ENCODE assay signal across 8 mouse cellular contexts in the genomic region with DNA sequence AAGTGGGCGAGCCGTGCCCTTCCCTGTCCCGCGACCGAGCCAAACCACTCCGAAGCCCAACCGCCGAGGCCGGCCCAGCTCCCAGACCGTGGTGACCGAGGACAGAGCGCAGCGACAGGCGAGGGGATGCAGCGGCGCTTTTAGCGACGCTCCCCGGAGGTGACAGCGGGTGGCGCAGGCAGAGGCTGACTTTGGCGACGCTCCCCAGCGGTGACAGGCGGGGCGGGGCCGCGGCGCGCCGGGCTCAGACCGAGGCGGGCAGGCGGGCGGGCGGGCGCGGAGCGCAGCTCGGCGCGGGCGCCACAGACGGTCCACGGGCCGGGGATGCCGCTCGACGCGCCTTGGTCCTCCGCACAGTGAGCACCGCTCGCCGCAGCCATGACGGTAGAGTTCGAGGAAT. TPM values are rescaled to one million over a fixed set of nuclear protein-coding genes. Genes with fewer than 3 reads are reported as not detected.
A peak's percentile ranks its signal among the peaks of the same experiment; 100 is the strongest.
DNase-seq lines count a peak whose midpoint lies in the region; ATAC-seq and TF ChIP-seq lines count a peak whose summit lies in the region.

No protein-coding gene starts in this region.

- H3K4me2 ChIP-seq in forebrain, embryonic 11.5 days (ENCODE audit: low read depth, low read length, severe bottlenecking): peak overlapping the region; percentile 98
- peak overlapping the region; percentile 97 for H3K4me2 ChIP-seq in lung, postnatal 0 days (replicated peaks; ENCODE audit: low read depth, low read length)

- H3K9me3 ChIP-seq in ES-E14 (ENCODE audit: control insufficient read depth, insufficient read depth, low read depth, low read length): no peaks in the 10 kb centered on the region
- H3K9me3 ChIP-seq in forebrain, embryonic 11.5 days (ENCODE audit: control insufficient read depth, low read length): no peaks in the 10 kb centered on the region
- H3K9me3 ChIP-seq in lung, postnatal 0 days (ENCODE audit: low read length): no peaks in the 10 kb centered on the region

- in situ Hi-C loops in ES-E14 (cut with MboI; ENCODE audit: low sequenced_read_pairs in 2 of 2, unreplicated experiment in 2 of 2): no loop called here

- peak overlapping the region; percentile 80 for H3K9ac ChIP-seq in ES-E14 (ENCODE audit: insufficient read depth, low read depth, low read length, poor library complexity, severe bottlenecking)
- peak overlapping the region; percentile 88 for H3K9ac ChIP-seq in forebrain, embryonic 11.5 days (ENCODE audit: low read length)
- peak overlapping the region; percentile 91 for H3K9ac ChIP-seq in lung, postnatal 0 days (replicated peaks; ENCODE audit: low read depth)

- peak; percentile 40 for DNase-seq in ES-E14 (ENCODE audit: low read depth, low spot score)
- DNase-seq in c-Kit-positive CD71-positive TER-119-negative erythroid progenitor cells, embryonic 14.5 days (ENCODE audit: low read depth): peak; percentile 64
- DNase-seq in forebrain, embryonic 11.5 days (ENCODE audit: low spot score): peak; percentile 91
- DNase-seq in heart, postnatal 14 days: peak; percentile 89 to 91
- DNase-seq in layer of hippocampus, adult 18-20 months (ENCODE audit: low spot score in 2 of 2): peak; percentile 79 to 88
- DNase-seq in lung, postnatal 0 days (ENCODE audit: low spot score): peak; percentile 95
- peak; percentile 73 for DNase-seq in ovary, postnatal 14 days (ENCODE audit: low spot score)
- DNase-seq in thymus, postnatal 10 days (ENCODE audit: low spot score in 2 of 2): peak; percentile 78 to 84

- H3K36me3 ChIP-seq in ES-E14 (ENCODE audit: control insufficient read depth, insufficient read depth, low read length, poor library complexity, severe bottlenecking): peaks cover 27% of the 10 kb centered on the region
- peaks cover 3% of the 10 kb centered on the region for H3K36me3 ChIP-seq in forebrain, embryonic 11.5 days (ENCODE audit: control insufficient read depth, insufficient read depth, low read length)
- H3K36me3 ChIP-seq in lung, postnatal 0 days (ENCODE audit: insufficient read depth, low read length): peaks cover 14% of the 10 kb centered on the region; the same call in 1 of the 2 replicates

- H3K27ac ChIP-seq in ES-E14 (ENCODE audit: insufficient read depth, low read depth, low read length, poor library complexity, severe bottlenecking): peak overlapping the region; percentile 36; the same call in 1 of the 2 replicates
- H3K27ac ChIP-seq in forebrain, embryonic 11.5 days (ENCODE audit: low read depth, low read length): peak overlapping the region; percentile 96
- H3K27ac ChIP-seq in lung, postnatal 0 days (ENCODE audit: low read length): peak overlapping the region; percentile 99

- peak; percentile 91 for ATAC-seq in forebrain, embryonic 11.5 days (replicated peaks; ENCODE audit: low FRiP score)
- ATAC-seq in lung, postnatal 0 days: peak; percentile 93

- H3K27me3 ChIP-seq in forebrain, embryonic 11.5 days (ENCODE audit: control insufficient read depth, insufficient read depth, low read length): no peaks in the 10 kb centered on the region
- no peaks in the 10 kb centered on the region for H3K27me3 ChIP-seq in lung, postnatal 0 days (replicated peaks; ENCODE audit: insufficient read depth, low read length)

- peak overlapping the region; percentile 89 to 90 for H3K4me3 ChIP-seq in ES-E14 (ENCODE audit: insufficient read depth in 1 of 2, low read depth in 1 of 2, low read length in 2 of 2, poor library complexity in 1 of 2, severe bottlenecking in 1 of 2)
- peak overlapping the region; percentile 90 for H3K4me3 ChIP-seq in forebrain, embryonic 11.5 days (ENCODE audit: low read depth, low read length)
- peak overlapping the region; percentile 90 for H3K4me3 ChIP-seq in lung, postnatal 0 days (ENCODE audit: low read depth, low read length)

- peaks cover 12 to 17% of the 10 kb centered on the region in 2 experiments for H3K4me1 ChIP-seq in ES-E14 (ENCODE audit: control insufficient read depth in 2 of 2, insufficient read depth in 2 of 2, low read length in 2 of 2, poor library complexity in 1 of 2)
- peaks cover 17% of the 10 kb centered on the region; the same call in 1 of the 2 replicates for H3K4me1 ChIP-seq in forebrain, embryonic 11.5 days (replicated peaks; ENCODE audit: control insufficient read depth, insufficient read depth, low read length)
- peaks cover 29% of the 10 kb centered on the region for H3K4me1 ChIP-seq in lung, postnatal 0 days (ENCODE audit: insufficient read depth, low read depth, low read length)

- intact Hi-C loops in heart, postnatal 14 days (cut with DNase I): loop anchor here (2.0 kb wide), 1 partner anchor 23 kb away; a partner anchor contains a TSS

- peak; percentile 62 for TF ChIP-seq CTCF in lung, postnatal 0 days (IDR thresholded peaks at IDR 0.05)

- no peak for TF ChIP-seq EP300 in lung, postnatal 0 days (IDR thresholded peaks at IDR 0.05)

- under 1% methylated on average over 47 of the region's 56 CpGs for WGBS in forebrain, embryonic 11.5 days
- 1% methylated on average over 43 of the region's 56 CpGs for WGBS in lung, postnatal 0 days

TF ChIP-seq in ES-E14, 5 proteins besides CTCF, POLR2A, EP300 and RAD21:
- TF ChIP-seq CHD2 (IDR thresholded peaks at IDR 0.05; ENCODE audit: low read depth, low read length) (no peak), ZNF384 (IDR thresholded peaks at IDR 0.05; ENCODE audit: low read depth, low read length) (no peak), MAFK (IDR thresholded peaks at IDR 0.05; ENCODE audit: insufficient read depth, low read depth, low read length) (no peak), HCFC1 (IDR thresholded peaks at IDR 0.05; ENCODE audit: borderline replicate concordance, insufficient read depth, low read length) (no peak), ZC3H11A (IDR thresholded peaks at IDR 0.05; ENCODE audit: borderline replicate concordance, low read depth, low read length) (no peak)

RNA-seq across cellular contexts. Expression of a gene that starts 0.4 kb away (rescaled TPM):
- total RNA-seq in ES-E14 (2012; rRNA removed): 17.1 and 32.0 TPM in 2 replicates
- polyA plus RNA-seq in forebrain, embryonic 11.5 days (2014; fragmentation: Nextera tagmentation; extraction: Ambion mirVana): 34.6 and 34.8 TPM in 2 replicates
- total RNA-seq in heart, postnatal 14 days (2021): 10 to 100 TPM; 19.6 to 21.6 TPM
- total RNA-seq in layer of hippocampus, adult 18-20 months (2021): 100 to 1,000 TPM; 105 to 120 TPM
- 12.7 and 13.4 TPM in 2 replicates for polyA plus RNA-seq in lung, postnatal 0 days (2015; fragmentation: Nextera tagmentation; extraction: Ambion mirVana)

RNA-seq across cellular contexts. Expression of a gene that starts 0.4 kb away (rescaled TPM):
- 62.2 and 104 TPM in 2 replicates for total RNA-seq in ES-E14 (2012; rRNA removed)
- polyA plus RNA-seq in forebrain, embryonic 11.5 days (2014; fragmentation: Nextera tagmentation; extraction: Ambion mirVana): 53.4 and 53.7 TPM in 2 replicates
- 10 to 100 TPM; 14.8 to 18.0 TPM for total RNA-seq in heart, postnatal 14 days (2021)
- 10 to 100 TPM; 45.8 to 54.9 TPM for total RNA-seq in layer of hippocampus, adult 18-20 months (2021)
- polyA plus RNA-seq in lung, postnatal 0 days (2015; fragmentation: Nextera tagmentation; extraction: Ambion mirVana): 29.3 and 29.9 TPM in 2 replicates

RNA-seq across cellular contexts. Expression of a gene that starts 22.7 kb away (rescaled TPM):
- 106 and 119 TPM in 2 replicates for total RNA-seq in ES-E14 (2012; rRNA removed)
- polyA plus RNA-seq in forebrain, embryonic 11.5 days (2014; fragmentation: Nextera tagmentation; extraction: Ambion mirVana): 108 and 117 TPM in 2 replicates
- 10 to 100 TPM; 16.9 to 19.5 TPM for total RNA-seq in heart, postnatal 14 days (2021)
- 10 to 100 TPM; 29.0 to 33.8 TPM for total RNA-seq in layer of hippocampus, adult 18-20 months (2021)
- 31.7 and 34.8 TPM in 2 replicates for polyA plus RNA-seq in lung, postnatal 0 days (2015; fragmentation: Nextera tagmentation; extraction: Ambion mirVana)

RNA-seq across cellular contexts. Expression of a gene that starts 22.8 kb away (rescaled TPM):
- 9.7 and 10.1 TPM in 2 replicates for total RNA-seq in ES-E14 (2012; rRNA removed)
- 22.3 and 27.0 TPM in 2 replicates for polyA plus RNA-seq in forebrain, embryonic 11.5 days (2014; fragmentation: Nextera tagmentation; extraction: Ambion mirVana)
- total RNA-seq in heart, postnatal 14 days (2021): 10 to 100 TPM in 1 of 2 experiments, 1 to 10 TPM in 1; 9.9 to 10.6 TPM
- 10 to 100 TPM; 31.9 to 33.2 TPM for total RNA-seq in layer of hippocampus, adult 18-20 months (2021)
- 10.8 and 13.8 TPM in 2 replicates for polyA plus RNA-seq in lung, postnatal 0 days (2015; fragmentation: Nextera tagmentation; extraction: Ambion mirVana)

RNA-seq across cellular contexts. Expression of a gene that starts 28.9 kb away (rescaled TPM):
- 0.40 and 0.58 TPM in 2 replicates for total RNA-seq in ES-E14 (2012; rRNA removed)
- 0.45 and 0.60 TPM in 2 replicates for polyA plus RNA-seq in forebrain, embryonic 11.5 days (2014; fragmentation: Nextera tagmentation; extraction: Ambion mirVana)
- total RNA-seq in heart, postnatal 14 days (2021): under 1 TPM; 0.26 to 0.32 TPM
- total RNA-seq in layer of hippocampus, adult 18-20 months (2021): under 1 TPM; 0.30 to 0.35 TPM
- polyA plus RNA-seq in lung, postnatal 0 days (2015; fragmentation: Nextera tagmentation; extraction: Ambion mirVana): 0.19 and 0.25 TPM in 2 replicates

Comparison
In these comparisons a context has a peak if more than half of its experiments do, and no peak if none do; other contexts are left out.
1. Peak in every context shown above with its lines: DNase-seq, ATAC-seq, H3K4me3 ChIP-seq and H3K27ac ChIP-seq.
2. DNase-seq: peak in every context shown above with its lines; median percentile 95 in lung, postnatal 0 days; 91 in forebrain, embryonic 11.5 days; 90 in heart, postnatal 14 days; 84 in layer of hippocampus, adult 18-20 months; 81 in thymus, postnatal 10 days; 73 in ovary, postnatal 14 days; 64 in c-Kit-positive CD71-positive TER-119-negative erythroid progenitor cells, embryonic 14.5 days; 40 in ES-E14.
3. H3K27ac ChIP-seq: peak in every context shown above with its lines; median percentile 99 in lung, postnatal 0 days; 96 in forebrain, embryonic 11.5 days; 36 in ES-E14.